Mouse (Mus musculus) left cerebral cortex, adult 8-10 months (tissue): ENCODE measurements at regions not wholly inside any gene's neighbourhood (a gene's known extent, or its start where the extent isn't known, plus 50 kb on each side); places are given as distances from the start of the nearest gene placed in this dataset.

Experiments
- DNase-seq, 2 experiments: peaks; one replicate each; pipeline ENCODE4 v3.0.0; 2022; ENCODE audit warnings: low spot score in 2 of 2

GRCm38 (mm10) chr11:20923115-20923514, 92.3 kb upstream of the Lgalsl start:
- no peak for DNase-seq

DNA sequence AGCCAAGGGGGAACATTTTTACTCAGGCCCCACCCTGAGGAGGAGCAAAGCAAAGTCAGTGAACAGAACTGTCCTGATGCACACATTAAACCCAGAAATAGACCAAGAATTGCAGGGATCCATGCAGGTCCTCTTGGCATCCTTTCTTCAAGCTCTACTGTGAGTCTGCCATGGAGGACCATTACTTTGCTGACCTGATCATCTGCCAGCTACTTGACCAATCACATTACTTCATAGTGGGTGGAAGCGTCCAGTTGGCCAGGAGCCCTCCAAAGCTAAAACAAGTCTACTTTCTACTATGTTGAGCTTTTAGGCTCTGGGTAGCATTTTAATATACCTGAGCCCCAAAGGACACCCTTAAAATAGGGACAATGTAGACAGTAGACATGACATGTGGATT, 98.6 kb upstream of the Lgalsl start:
- no peak for DNase-seq

DNA sequence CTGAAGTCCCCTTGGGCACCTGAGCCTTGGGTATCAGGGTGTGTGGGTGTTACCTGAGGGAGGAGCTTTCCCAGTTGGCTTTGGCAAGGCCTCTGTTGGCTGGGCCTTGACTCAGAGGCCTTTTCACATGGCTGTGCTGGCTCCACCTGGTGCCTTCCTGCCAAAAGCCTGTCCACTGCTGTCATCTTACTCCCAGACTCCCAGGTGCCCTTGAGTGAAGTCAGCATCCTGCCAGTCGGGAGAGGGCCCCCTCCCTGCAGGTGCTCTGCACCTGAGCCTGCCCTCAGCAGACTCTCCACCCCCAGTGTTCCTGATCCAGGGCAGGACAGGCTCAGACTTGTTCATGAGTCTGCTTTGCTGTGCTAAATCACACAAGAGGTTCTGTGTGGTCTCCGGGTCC, 99.2 kb upstream of the Lgalsl start:
- DNase-seq: no peak

GRCm38 (mm10) chr11:20930573-20930972, 99.7 kb upstream of the Lgalsl start:
- no peak for DNase-seq

DNA sequence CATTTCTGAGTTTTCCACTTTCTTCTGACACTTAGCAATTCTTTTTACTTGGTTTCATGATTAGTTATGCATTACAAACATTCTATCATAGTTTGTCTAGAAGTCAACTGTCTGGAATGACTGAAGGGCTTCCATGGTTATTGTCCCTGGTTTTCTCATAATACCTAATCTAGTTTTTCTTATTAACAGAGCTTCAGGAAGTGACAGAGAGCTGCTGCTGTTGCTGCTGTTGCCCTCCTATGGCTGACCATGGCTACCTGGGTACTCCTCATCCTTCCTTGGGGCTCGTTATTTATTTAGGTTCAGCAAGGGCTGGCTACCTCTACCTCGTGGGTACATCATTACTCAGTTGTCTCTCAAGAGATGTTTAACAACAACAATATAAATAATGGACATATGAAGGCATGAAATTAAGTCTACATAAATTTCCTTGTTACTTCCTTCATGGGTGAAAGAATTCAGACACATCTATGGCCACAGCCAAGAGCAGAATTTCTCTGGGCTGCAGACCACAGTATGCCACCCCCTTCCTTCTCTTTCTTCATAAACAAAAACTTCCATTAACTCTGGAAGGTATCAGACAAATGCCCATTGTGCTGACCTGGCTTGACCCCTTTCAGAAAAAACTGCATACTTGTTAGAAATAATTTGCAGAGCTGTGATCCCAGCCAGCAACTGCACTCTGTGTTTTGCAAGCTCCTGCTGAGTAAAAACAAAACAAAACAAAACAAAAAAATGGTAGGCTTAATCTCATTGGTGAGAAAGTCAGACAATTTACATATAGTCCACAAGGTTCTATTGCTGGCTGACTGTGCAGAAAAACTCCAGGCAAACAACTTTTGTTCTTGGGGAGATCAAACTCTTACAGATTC, 103.6 kb upstream of the Lgalsl start:
- no peak for DNase-seq

DNA sequence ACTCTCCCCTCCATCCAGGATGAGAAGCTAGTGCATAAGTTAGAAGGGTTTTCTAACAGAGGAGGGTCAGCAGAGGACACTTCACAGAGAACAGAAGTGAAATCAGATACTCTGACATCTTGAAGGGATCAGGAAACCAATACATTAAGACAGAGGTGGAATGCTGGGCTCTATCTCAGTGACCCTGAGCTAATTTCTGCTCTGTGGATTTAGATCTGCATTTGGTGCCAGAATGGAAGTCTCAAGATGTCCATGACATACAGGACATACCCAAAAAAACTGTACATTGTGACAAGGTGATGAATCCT, 104.2 kb upstream of the Lgalsl start:
- DNase-seq: no peak

DNA sequence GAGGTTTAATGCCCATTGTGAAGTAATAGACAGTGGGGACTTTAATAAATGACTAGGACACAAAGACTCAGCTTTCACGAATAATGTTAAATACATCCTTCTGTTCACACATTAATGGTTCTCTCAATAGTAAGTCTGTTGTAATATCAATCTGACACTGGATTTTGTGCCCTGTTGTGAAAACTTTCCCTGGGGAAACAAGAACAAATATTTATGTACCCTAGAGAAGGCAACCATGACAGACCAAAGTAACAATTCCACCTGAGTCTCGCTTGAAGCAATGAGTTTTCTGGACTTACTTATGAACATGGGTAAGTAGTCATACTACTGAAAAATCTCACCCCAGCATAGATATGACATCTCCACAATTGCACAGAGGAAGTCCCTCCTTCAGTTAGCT, 105.1 kb upstream of the Lgalsl start:
- no peak for DNase-seq

DNA sequence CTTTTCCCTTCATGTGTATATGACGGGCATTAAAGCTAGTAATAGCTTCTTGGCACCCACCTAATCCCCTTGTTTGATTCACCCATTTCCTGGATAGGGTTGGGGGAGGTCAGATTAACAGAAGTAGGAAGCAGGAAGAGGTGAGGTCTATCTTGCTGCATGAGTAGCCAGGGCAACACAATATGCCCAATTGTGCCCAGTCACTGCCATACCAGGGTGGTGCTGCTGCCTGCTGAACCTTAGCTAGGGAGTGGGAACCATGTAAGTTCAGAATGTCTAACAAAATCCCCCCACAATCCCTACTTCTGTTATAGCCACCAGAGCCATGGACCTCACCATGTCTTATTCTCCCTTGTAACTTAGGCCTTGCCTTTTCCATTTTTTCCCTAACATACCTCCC, 106.1 kb upstream of the Lgalsl start:
- no peak for DNase-seq

DNA sequence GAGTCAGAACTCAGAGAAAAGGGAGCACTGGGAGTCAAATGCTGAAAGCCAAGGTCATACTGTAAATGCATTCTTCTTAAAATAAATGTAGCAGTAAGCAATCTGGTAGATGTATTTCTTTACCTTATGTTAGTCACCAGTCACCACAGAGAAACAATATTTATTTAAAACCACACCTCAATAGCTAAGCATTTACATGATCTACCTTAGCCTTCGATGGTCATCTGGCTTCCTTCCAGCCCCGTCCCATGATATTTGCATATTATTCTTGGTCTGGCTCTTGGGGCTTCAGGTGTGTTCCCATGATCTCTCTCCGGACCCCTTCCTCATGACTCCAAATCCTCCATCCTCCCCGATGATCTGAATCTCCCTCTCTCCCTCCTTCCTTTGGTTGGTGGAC, 107.1 kb upstream of the Lgalsl start:
- DNase-seq: no peak

DNA sequence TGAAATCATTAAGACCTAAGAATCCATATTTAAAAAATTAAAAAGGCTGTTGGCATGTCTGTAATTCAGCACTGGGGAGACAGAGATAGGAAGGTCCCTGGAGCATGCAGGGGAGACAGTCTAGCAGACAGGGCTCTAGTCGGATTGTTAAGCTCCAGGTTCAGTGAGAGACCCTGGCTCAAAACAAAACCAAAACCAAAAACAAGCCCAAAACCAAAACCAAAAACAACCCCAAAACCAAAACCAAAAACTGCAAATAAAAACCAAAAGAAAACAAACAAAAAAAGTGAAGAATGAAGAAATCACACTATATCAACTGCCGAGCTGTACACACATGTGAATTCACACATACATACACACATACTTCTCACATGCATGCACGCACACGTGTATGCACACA, 108.8 kb upstream of the Lgalsl start:
- DNase-seq: no peak

- DNase-seq: peak; percentile 5 to 37
Observed at GRCm38 (mm10) chr11:20941546-20941945, 110.7 kb upstream of the Lgalsl start.

DNA sequence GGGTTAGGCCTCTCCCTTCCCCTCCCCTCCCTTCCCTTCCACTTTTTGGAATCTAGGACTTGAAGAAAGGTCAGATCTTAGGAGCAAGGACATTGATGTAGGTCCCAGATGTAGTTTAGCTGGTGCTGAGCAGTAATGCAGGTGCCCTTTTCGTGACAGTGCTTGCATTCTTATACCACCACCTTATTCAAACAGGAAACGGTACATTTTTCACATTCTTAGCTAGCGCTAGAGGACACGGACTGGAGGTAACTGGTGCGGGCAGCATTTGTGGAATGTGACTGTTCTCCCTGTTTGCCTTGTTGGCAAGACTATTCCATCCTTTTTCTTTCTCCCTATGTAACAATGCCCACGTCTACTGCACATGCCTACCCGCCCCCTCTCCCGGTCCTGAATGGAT, 124.7 kb upstream of the Lgalsl start:
- DNase-seq: no peak

DNA sequence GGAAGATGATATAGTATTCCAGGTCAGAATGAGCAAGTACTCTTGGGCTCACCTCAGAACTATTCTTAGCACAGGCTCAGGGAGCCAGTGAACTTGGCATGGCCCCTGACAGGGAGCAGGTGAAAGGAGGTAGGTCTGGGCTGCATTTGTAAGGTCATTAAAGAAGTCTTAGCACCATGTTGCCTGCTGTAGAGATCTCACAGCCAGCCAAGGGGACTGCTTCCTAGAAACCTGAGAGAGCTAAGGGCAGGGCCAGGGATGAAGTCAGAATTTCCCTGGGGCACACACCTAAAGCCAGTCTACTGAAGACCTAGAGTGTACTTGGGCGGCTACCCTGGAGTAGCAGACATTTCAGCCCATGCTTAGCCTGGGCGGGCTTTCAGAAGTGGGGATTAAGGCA, 126.9 kb upstream of the Lgalsl start:
- DNase-seq: no peak

DNA sequence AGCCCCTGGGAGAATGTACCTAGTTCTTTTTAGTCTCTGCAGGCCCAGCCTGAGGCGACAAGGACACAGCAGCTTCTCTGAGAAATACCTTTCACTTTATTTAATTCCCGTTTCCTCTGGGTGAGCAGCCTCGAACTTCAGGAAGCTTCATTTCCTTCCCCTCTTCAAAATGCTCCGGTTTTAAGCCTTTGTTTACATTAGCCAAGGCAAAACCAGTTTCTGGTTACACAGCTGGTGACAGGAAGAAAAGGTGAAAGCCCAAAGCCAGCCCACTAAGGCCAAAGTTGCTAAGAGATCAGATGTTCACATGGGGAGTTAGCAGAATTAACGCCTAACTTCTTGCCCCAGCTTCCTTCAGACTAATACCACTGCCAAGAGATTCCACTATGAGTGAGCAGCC, 127.4 kb upstream of the Lgalsl start:
- no peak for DNase-seq

GRCm38 (mm10) chr11:20960066-20960465, 129.2 kb upstream of the Lgalsl start:
- no peak for DNase-seq

DNA sequence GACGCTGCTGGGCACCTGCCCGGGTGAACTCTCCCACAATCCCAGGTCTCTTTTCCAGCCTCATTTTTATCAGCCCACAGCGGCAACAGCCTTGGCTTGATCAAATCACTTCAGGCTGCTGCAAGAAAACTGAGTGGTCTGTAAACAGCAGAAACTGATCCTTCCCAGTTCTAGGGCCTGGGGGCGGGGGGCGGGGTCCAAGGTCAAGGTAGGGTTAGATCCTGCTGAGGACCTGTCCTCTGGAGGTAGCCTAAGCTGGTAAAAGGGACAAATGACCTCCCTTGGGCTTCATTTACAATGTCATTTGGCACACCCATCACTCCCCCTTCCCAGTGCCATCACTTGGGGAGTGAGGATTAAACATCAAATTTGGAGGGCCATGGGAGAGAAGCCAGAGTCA, 129.9 kb upstream of the Lgalsl start:
- no peak for DNase-seq

DNA sequence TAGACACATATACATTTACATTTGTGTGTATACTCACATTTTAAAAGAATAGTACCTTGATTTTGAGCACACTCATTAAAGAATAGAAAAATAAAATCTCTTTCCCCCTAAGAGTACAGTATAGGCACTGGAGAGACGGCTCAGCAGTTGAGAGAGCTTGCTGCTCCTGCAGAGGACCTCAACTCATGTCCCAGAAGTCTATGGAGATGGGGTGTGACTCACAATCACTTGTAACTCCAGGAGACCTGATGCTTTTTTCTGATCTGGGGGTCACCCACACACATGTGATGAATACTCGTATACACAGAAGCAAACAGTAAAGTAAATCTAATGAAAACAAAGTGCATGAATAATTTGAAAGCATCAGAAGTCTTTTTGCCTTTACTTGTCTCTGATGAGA, 129.5 kb upstream of the Peli1 start:
- DNase-seq: no peak

GRCm38 (mm10) chr11:20965575-20966239, 125.4 kb upstream of the Peli1 start:
- DNase-seq: no peak

- no peak for DNase-seq
Observed at GRCm38 (mm10) chr11:20967321-20967984, 123.6 kb upstream of the Peli1 start.

DNA sequence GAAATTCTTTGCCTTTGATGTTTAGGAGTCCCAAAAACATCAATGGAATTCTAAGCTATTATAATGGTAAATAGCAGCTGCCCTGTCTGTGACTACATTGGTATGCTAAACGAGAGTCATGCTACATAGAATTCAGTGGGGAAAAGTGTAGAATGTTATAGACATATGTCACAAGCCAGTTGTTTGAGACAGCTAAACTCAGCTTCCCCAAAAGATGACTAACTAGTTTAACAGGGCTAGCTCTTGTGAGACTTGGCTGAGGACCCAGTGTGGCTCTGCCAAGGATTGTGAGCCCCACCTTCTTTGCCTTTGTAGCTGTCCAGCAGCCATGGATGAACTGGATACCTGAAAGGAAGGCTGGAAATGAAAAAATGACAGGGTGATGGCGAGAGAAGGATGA, 122.8 kb upstream of the Peli1 start:
- no peak for DNase-seq

DNA sequence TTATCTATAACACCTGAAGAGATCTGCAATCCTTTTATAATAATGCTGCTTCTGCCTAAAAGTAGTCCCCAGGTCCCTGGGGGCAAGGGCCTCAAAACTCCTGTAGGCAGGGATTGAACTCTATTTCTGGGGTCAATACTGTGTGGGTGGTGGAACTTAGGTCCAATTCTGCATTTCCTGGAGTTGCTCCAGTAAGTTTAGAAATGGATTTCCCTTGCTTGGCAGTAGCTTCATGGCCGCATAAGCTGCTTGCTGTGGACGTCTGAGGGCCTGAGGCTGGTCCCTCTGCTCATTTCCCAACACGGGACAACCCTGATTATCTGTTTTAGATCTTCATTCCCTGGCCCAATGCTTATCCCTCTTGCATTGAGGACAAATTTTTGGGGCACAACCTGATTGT, 118.0 kb upstream of the Peli1 start:
- DNase-seq: no peak

DNA sequence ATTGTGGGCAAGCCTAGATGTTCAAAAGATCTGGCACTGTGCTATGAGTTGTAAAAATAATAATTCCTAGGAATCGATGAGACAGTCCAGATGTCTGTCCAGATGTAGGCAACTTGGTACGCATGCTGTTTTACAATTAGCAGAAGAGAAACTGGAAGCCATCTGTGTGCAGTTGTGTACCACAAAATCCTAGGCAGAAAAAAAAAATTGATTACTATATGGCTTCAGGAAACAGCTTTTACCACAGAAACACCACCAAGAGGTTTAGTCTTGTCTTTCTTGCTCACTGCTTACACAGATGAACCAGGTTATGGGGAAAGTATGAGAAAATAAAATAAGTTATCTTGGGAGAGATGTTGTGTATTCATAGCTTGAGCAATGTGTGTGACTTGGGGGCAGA, 109.5 kb upstream of the Peli1 start:
- no peak for DNase-seq

DNA sequence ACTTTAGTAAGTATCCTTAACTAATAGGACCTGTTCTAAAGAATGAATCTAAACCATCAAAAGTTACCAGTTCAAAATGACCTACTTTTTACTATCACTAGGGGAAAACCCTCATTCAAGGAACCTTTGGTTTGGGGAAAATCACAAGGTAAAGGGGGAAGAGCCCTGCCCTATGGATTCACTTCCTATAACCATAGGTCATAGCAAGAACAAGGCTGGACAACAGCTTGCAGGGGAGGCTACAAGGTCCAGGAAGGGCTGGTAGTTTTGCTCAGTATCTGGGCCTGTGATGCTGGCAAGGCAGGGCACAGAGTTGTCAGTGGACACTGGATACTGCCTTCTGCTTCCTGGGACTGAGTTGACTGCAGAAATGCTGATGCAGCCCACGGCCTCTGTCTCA, 109.1 kb upstream of the Peli1 start:
- DNase-seq: no peak
